In the genomic region with DNA sequence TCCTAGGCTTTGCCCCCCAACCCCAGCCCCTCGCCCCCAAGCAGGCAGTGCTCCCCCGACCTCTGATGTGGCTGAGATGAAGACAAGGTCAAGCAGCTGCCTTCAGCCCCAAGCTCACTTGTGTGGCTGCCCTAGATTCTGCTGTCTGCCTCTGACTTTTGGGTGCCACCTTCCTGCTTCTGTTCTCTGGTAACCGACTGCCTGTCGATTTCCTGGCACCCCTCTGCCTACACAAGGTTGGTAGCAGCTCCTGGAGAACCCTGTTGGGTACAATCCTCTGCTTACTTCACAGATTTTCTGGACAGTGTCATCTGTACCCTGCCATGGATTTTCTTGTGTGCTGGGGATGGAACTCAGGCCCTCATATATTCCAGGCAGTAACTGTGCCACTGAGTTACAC, we compare ENCODE assay signal across 9 mouse cellular contexts. TPM values are rescaled to one million over a fixed set of nuclear protein-coding genes. Genes with fewer than 3 reads are reported as not detected.
DNase-seq lines count a peak whose midpoint lies in the region; ATAC-seq lines count a peak whose summit lies in the region.
"Had no signal": no experiment of that assay in that cellular context is flagged by ENCODE, and none has a peak within 500 bp of the region (broad histone marks: within the 10 kb centered on the region; RNA-seq: fewer than 3 reads in every experiment).

No protein-coding gene starts in this region.

- peaks cover 52% of the 10 kb centered on the region for H3K4me1 ChIP-seq in heart, embryonic 10.5 days
- peaks cover 28% of the 10 kb centered on the region for H3K4me1 ChIP-seq in midbrain, embryonic 10.5 days
- peaks cover 9% of the 10 kb centered on the region for H3K4me1 ChIP-seq in midbrain, embryonic 16.5 days (ENCODE audit: control insufficient read depth, insufficient read depth, low read length)
- H3K4me1 ChIP-seq in liver, embryonic 11.5 days (replicated peaks; ENCODE audit: control insufficient read depth, insufficient read depth, low read length): peaks cover 28% of the 10 kb centered on the region

- 68% methylated on average over 4 of the region's 4 CpGs for WGBS in heart, embryonic 10.5 days
- 87% methylated on average over 4 of the region's 4 CpGs for WGBS in midbrain, embryonic 10.5 days
- 89% methylated on average over 4 of the region's 4 CpGs for WGBS in midbrain, embryonic 16.5 days
- 41% methylated on average over 4 of the region's 4 CpGs for WGBS in liver, embryonic 11.5 days

- H3K4me3 ChIP-seq in heart, embryonic 10.5 days: no peak overlapping the region
- no peak overlapping the region for H3K4me3 ChIP-seq in midbrain, embryonic 10.5 days
- H3K4me3 ChIP-seq in midbrain, embryonic 16.5 days (ENCODE audit: low read depth, low read length): no peak overlapping the region
- H3K4me3 ChIP-seq in liver, embryonic 11.5 days (ENCODE audit: low read depth, low read length): no peak overlapping the region

- H3K9me3 ChIP-seq in heart, embryonic 10.5 days: no peaks in the 10 kb centered on the region
- no peaks in the 10 kb centered on the region for H3K9me3 ChIP-seq in midbrain, embryonic 10.5 days (replicated peaks)
- no peaks in the 10 kb centered on the region for H3K9me3 ChIP-seq in midbrain, embryonic 16.5 days (replicated peaks; ENCODE audit: control insufficient read depth, low read length, poor library complexity, severe bottlenecking)
- H3K9me3 ChIP-seq in liver, embryonic 11.5 days (ENCODE audit: control insufficient read depth, low read length): no peaks in the 10 kb centered on the region

- H3K4me2 ChIP-seq in midbrain, embryonic 16.5 days (ENCODE audit: low read length): no peak overlapping the region
- no peak overlapping the region; the same call in 1 of the 2 replicates for H3K4me2 ChIP-seq in liver, embryonic 11.5 days
- H3K4me2 ChIP-seq: lung, embryonic 14.5 days had no signal

- peaks cover 9% of the 10 kb centered on the region for H3K36me3 ChIP-seq in heart, embryonic 10.5 days
- peaks cover 29% of the 10 kb centered on the region for H3K36me3 ChIP-seq in midbrain, embryonic 10.5 days
- H3K36me3 ChIP-seq in midbrain, embryonic 16.5 days (ENCODE audit: control insufficient read depth, insufficient read depth, low read length): 0 out of 2 replicates have a peak, but pooled peaks cover 6% of the 10 kb centered on the region
- H3K36me3 ChIP-seq in liver, embryonic 11.5 days (ENCODE audit: control insufficient read depth, insufficient read depth, low read length): peaks cover 4% of the 10 kb centered on the region; the same call in 1 of the 2 replicates

- intact Hi-C loops in heart, postnatal 25 days (cut with DNase I): loop anchor here (5.0 kb wide), 1 partner anchor 84 kb away; no protein-coding TSS in a partner anchor

- no peak for DNase-seq in heart, embryonic 10.5 days (ENCODE audit: low spot score)
- DNase-seq in heart, postnatal 25 days (ENCODE audit: low spot score): no peak
- no peak for DNase-seq in midbrain, embryonic 10.5 days (ENCODE audit: low spot score)
- DNase-seq in liver, embryonic 11.5 days (ENCODE audit: low spot score): no peak
- peak; percentile 71 to 79 for DNase-seq in thymus, postnatal 36 days
- DNase-seq in adrenal gland, postnatal 25 days: no peak
- no peak for DNase-seq in frontal cortex, postnatal 25 days (ENCODE audit: low spot score in 2 of 2)
- DNase-seq: lung, embryonic 14.5 days had no signal

- H3K27ac ChIP-seq in heart, embryonic 10.5 days: peak overlapping the region; percentile 24
- peak overlapping the region; percentile 39; the same call in 1 of the 2 replicates for H3K27ac ChIP-seq in midbrain, embryonic 10.5 days (replicated peaks)
- no peak overlapping the region for H3K27ac ChIP-seq in midbrain, embryonic 16.5 days (ENCODE audit: low read length)
- peak overlapping the region; percentile 13; the same call in 1 of the 2 replicates for H3K27ac ChIP-seq in liver, embryonic 11.5 days (ENCODE audit: low read depth, low read length)

- H3K9ac ChIP-seq in midbrain, embryonic 16.5 days (ENCODE audit: low read depth, low read length): no peak overlapping the region
- no peak overlapping the region for H3K9ac ChIP-seq in liver, embryonic 11.5 days (ENCODE audit: low read depth, low read length)
- H3K9ac ChIP-seq: lung, embryonic 14.5 days had no signal

- H3K27me3 ChIP-seq in heart, embryonic 10.5 days (ENCODE audit: insufficient read depth, poor library complexity, severe bottlenecking): no peaks in the 10 kb centered on the region
- H3K27me3 ChIP-seq in midbrain, embryonic 10.5 days (ENCODE audit: low read depth, poor library complexity, severe bottlenecking): no peaks in the 10 kb centered on the region
- no peaks in the 10 kb centered on the region for H3K27me3 ChIP-seq in midbrain, embryonic 16.5 days (ENCODE audit: control insufficient read depth, insufficient read depth, low read depth, low read length)
- no peaks in the 10 kb centered on the region for H3K27me3 ChIP-seq in liver, embryonic 11.5 days (replicated peaks; ENCODE audit: control insufficient read depth, insufficient read depth, low read length)

- no peak for ATAC-seq in midbrain, embryonic 16.5 days
- ATAC-seq in liver, embryonic 11.5 days (replicated peaks; ENCODE audit: low FRiP score): no peak

RNA-seq across cellular contexts. Expression of a gene that starts 21.3 kb away (rescaled TPM):
- 33.0 and 36.2 TPM in 2 replicates for polyA plus RNA-seq in heart, embryonic 10.5 days (2016; fragmentation: Nextera tagmentation; extraction: Ambion mirVana)
- total RNA-seq in heart, postnatal 25 days (2021): 10 to 100 TPM; 20.5 to 23.1 TPM
- 34.4 and 35.5 TPM in 2 replicates for polyA plus RNA-seq in midbrain, embryonic 10.5 days (2016; fragmentation: Nextera tagmentation; extraction: Ambion mirVana)
- 54.0 and 54.5 TPM in 2 replicates for polyA plus RNA-seq in midbrain, embryonic 16.5 days (2015; fragmentation: Nextera tagmentation; extraction: Ambion mirVana)
- 37.2 and 37.4 TPM in 2 replicates for polyA plus RNA-seq in liver, embryonic 11.5 days (2014; fragmentation: Nextera tagmentation; extraction: Ambion mirVana)
- 28.8 and 33.8 TPM in 2 replicates for total RNA-seq in adrenal gland, postnatal 25 days (2021)

RNA-seq across cellular contexts. Expression of a gene that starts 21.6 kb away (rescaled TPM):
- polyA plus RNA-seq in heart, embryonic 10.5 days (2016; fragmentation: Nextera tagmentation; extraction: Ambion mirVana): 93.3 and 94.6 TPM in 2 replicates
- total RNA-seq in heart, postnatal 25 days (2021): 10 to 100 TPM; 62.1 to 67.4 TPM
- 111 and 113 TPM in 2 replicates for polyA plus RNA-seq in midbrain, embryonic 10.5 days (2016; fragmentation: Nextera tagmentation; extraction: Ambion mirVana)
- 98.9 and 104 TPM in 2 replicates for polyA plus RNA-seq in midbrain, embryonic 16.5 days (2015; fragmentation: Nextera tagmentation; extraction: Ambion mirVana)
- polyA plus RNA-seq in liver, embryonic 11.5 days (2014; fragmentation: Nextera tagmentation; extraction: Ambion mirVana): 77.4 and 80.0 TPM in 2 replicates
- 64.1 and 67.8 TPM in 2 replicates for total RNA-seq in adrenal gland, postnatal 25 days (2021)

RNA-seq across cellular contexts. Expression of a gene that starts 29.7 kb away (rescaled TPM):
- polyA plus RNA-seq in heart, embryonic 10.5 days (2016; fragmentation: Nextera tagmentation; extraction: Ambion mirVana): 17.6 and 32.8 TPM in 2 replicates
- total RNA-seq in heart, postnatal 25 days (2021): 10 to 100 TPM; 41.8 to 77.1 TPM
- 31.8 and 31.9 TPM in 2 replicates for polyA plus RNA-seq in midbrain, embryonic 10.5 days (2016; fragmentation: Nextera tagmentation; extraction: Ambion mirVana)
- 52.7 and 66.3 TPM in 2 replicates for polyA plus RNA-seq in midbrain, embryonic 16.5 days (2015; fragmentation: Nextera tagmentation; extraction: Ambion mirVana)
- polyA plus RNA-seq in liver, embryonic 11.5 days (2014; fragmentation: Nextera tagmentation; extraction: Ambion mirVana): 2.7 and 4.3 TPM in 2 replicates
- 35.7 and 57.7 TPM in 2 replicates for total RNA-seq in adrenal gland, postnatal 25 days (2021)

Comparison
In these comparisons a context has a peak if more than half of its experiments do, and no peak if none do; other contexts are left out.
1. DNase-seq: peak in thymus, postnatal 36 days (2 of 2); none in heart, embryonic 10.5 days (single experiment), heart, postnatal 25 days (single experiment), midbrain, embryonic 10.5 days (single experiment), liver, embryonic 11.5 days (single experiment), adrenal gland, postnatal 25 days (single experiment) and frontal cortex, postnatal 25 days (0 of 2).